Mouse (Mus musculus) heart, embryonic 15.5 days (tissue): ENCODE results near the gene Elmsan1. TPM values are rescaled to one million over a fixed set of nuclear protein-coding genes. Genes with fewer than 3 reads are reported as not detected.

Source experiments
- ATAC-seq: fragments of 200-750 bp; cut with Nextera tagmentation; replicated peaks from 2 replicates; pipeline ENCODE4 v1.8.0; 2017; ENCODE audit warnings: low read depth, moderate TSS enrichment; ENCODE audit not compliant: insufficient number of reproducible peaks, insufficient read depth, low FRiP score
- H3K27ac ChIP-seq: fragments of 300-500 bp; sonication (generic); 2 replicates; pipeline ENCODE4 v1.5.1; 2015; ENCODE audit warnings: mild to moderate bottlenecking, inconsistent platforms
- H3K27me3 ChIP-seq: fragments of 300-500 bp; sonication (generic); 2 replicates; pipeline ENCODE4 v1.6.1; 2015; ENCODE audit warnings: inconsistent platforms
- H3K36me3 ChIP-seq: fragments of 300-500 bp; sonication (generic); 2 replicates; pipeline ENCODE4 v1.6.1; 2015; ENCODE audit warnings: mild to moderate bottlenecking, inconsistent platforms
- H3K4me1 ChIP-seq: fragments of 300-500 bp; sonication (generic); replicated peaks from 2 replicates; pipeline ENCODE4 v1.6.1; 2015; ENCODE audit warnings: inconsistent platforms
- H3K4me2 ChIP-seq: fragments of 300-500 bp; sonication (generic); 2 replicates; pipeline ENCODE4 v1.6.1; 2015; ENCODE audit warnings: inconsistent platforms, mild to moderate bottlenecking, moderate library complexity
- H3K4me3 ChIP-seq: fragments of 300-500 bp; sonication (generic); 2 replicates; pipeline ENCODE4 v1.5.1; 2015; ENCODE audit warnings: mild to moderate bottlenecking, inconsistent platforms
- H3K9ac ChIP-seq: fragments of 300-500 bp; sonication (generic); 2 replicates; pipeline ENCODE4 v1.6.1; 2015; ENCODE audit warnings: mild to moderate bottlenecking, inconsistent platforms
- H3K9me3 ChIP-seq: fragments of 300-500 bp; sonication (generic); replicated peaks from 2 replicates; pipeline ENCODE4 v1.6.1; 2016; ENCODE audit warnings: inconsistent platforms
- WGBS: fragments of 180-500 bp; shearing (Covaris S2); methylation state at CpG from one replicate; pipeline ENCODE4 v1.1.7; 2015; ENCODE audit warnings: mixed read lengths; 5-methylcytosine and 5-hydroxymethylcytosine counted together
- polyA plus RNA-seq: library from polyadenylated mRNA; unstranded; fragments of >200 nt; fragmentation: Nextera tagmentation; extraction: Ambion mirVana; gene quantifications from 2 replicates; pipeline ENCODE4 v1.2.1, GENCODE M21; 2015

Gene Elmsan1
- polyA plus RNA-seq, 1 experiment from 2014 or later = 6.0 TPM

- Histone ChIP-seq H3K4me2 (no peak overlapping the region), H3K27me3 (no peaks in the 10 kb centered on the region), H3K27ac (no peak overlapping the region), H3K36me3 (no peaks in the 10 kb centered on the region), H3K9ac (no peak overlapping the region), H3K4me1 (no peaks in the 10 kb centered on the region), H3K9me3 (no peaks in the 10 kb centered on the region), H3K4me3 (no peak overlapping the region)
- WGBS = 73% methylated on average over 8 of the region's 8 CpGs
- ATAC-seq = no peak
These were observed 14.9 kb upstream of the Elmsan1 start for GRCm38 (mm10) chr12:84233488-84234100.

- Histone ChIP-seq H3K4me1 (peaks cover 4% of the 10 kb centered on the region; the same call in 1 of the 2 replicates), H3K4me3 (no peak overlapping the region), H3K36me3 (no peaks in the 10 kb centered on the region), H3K27me3 (no peaks in the 10 kb centered on the region), H3K9ac (no peak overlapping the region), H3K9me3 (no peaks in the 10 kb centered on the region), H3K27ac (no peak overlapping the region), H3K4me2 (no peak overlapping the region)
- WGBS = 70% methylated on average over 9 of the region's 9 CpGs
- no peak for ATAC-seq
These were observed 7.6 kb upstream of the Elmsan1 start for GRCm38 (mm10) chr12:84226117-84226840.

- Histone ChIP-seq H3K27ac (no peak overlapping the region), H3K9ac (no peak overlapping the region), H3K4me1 (peaks cover 16% of the 10 kb centered on the region), H3K9me3 (no peaks in the 10 kb centered on the region), H3K27me3 (no peaks in the 10 kb centered on the region), H3K36me3 (no peaks in the 10 kb centered on the region), H3K4me2 (peak overlapping the region; percentile 59), H3K4me3 (peak overlapping the region; percentile 44)
- 3% methylated on average over 17 of the region's 17 CpGs for WGBS
- ATAC-seq = no peak; the same call in 1 of the 2 replicates
These were observed 3.8 kb upstream of the Elmsan1 start for GRCm38 (mm10) chr12:84222405-84222961.

GRCm38 (mm10) chr12:84220951-84221891 is 2.5 kb upstream of the Elmsan1 start:
- WGBS = 84% methylated on average over 14 of the region's 14 CpGs
- H3K27ac ChIP-seq = no peak overlapping the region
- no peak overlapping the region for H3K4me2 ChIP-seq
- no peaks in the 10 kb centered on the region for H3K36me3 ChIP-seq
- H3K4me1 ChIP-seq = peaks cover 29% of the 10 kb centered on the region
- no peak for ATAC-seq
- H3K9me3 ChIP-seq = no peaks in the 10 kb centered on the region
- H3K27me3 ChIP-seq = no peaks in the 10 kb centered on the region
- H3K9ac ChIP-seq = no peak overlapping the region
- no peak overlapping the region for H3K4me3 ChIP-seq

- peaks cover 36% of the 10 kb centered on the region for H3K4me1 ChIP-seq
- no peak overlapping the region for H3K4me2 ChIP-seq
- no peak for ATAC-seq
- H3K27ac ChIP-seq = no peak overlapping the region
- no peaks in the 10 kb centered on the region for H3K27me3 ChIP-seq
- H3K9ac ChIP-seq = no peak overlapping the region
- no peaks in the 10 kb centered on the region for H3K36me3 ChIP-seq
- H3K9me3 ChIP-seq = no peaks in the 10 kb centered on the region
- no peak overlapping the region for H3K4me3 ChIP-seq
- WGBS = 74% methylated on average over 4 of the region's 4 CpGs
These were observed 1.8 kb upstream of the Elmsan1 start for GRCm38 (mm10) chr12:84220515-84220914.

- peak overlapping the region; percentile 75 for H3K4me3 ChIP-seq
- no peaks in the 10 kb centered on the region for H3K9me3 ChIP-seq
- no peaks in the 10 kb centered on the region for H3K27me3 ChIP-seq
- peaks cover 49% of the 10 kb centered on the region for H3K4me1 ChIP-seq
- H3K9ac ChIP-seq = peak overlapping the region; percentile 85
- 7% methylated on average over 14 of the region's 14 CpGs for WGBS
- no peak for ATAC-seq
- H3K4me2 ChIP-seq = peak overlapping the region; percentile 72
- no peaks in the 10 kb centered on the region for H3K36me3 ChIP-seq
- peak overlapping the region; percentile 91 for H3K27ac ChIP-seq
These were observed 460 bp upstream of the Elmsan1 start for GRCm38 (mm10) chr12:84219121-84219561.

GRCm38 (mm10) chr12:84217508-84218131 is 1.1 kb downstream of the Elmsan1 start:
- 7% methylated on average over 21 of the region's 21 CpGs for whole genome bisulfite sequencing
- ATAC-seq = no peak

GRCm38 (mm10) chr12:84217111-84217507 is 1.6 kb downstream of the Elmsan1 start:
- WGBS = 41% methylated on average over 4 of the region's 4 CpGs
- peaks cover 60% of the 10 kb centered on the region for H3K4me1 ChIP-seq
- no peaks in the 10 kb centered on the region for H3K9me3 ChIP-seq

More at GRCm38 (mm10) chr12:84217508-84218131, 1.1 kb downstream of the Elmsan1 start:
- peaks cover 59% of the 10 kb centered on the region for H3K4me1 ChIP-seq
- no peaks in the 10 kb centered on the region for H3K9me3 ChIP-seq
- peak overlapping the region; percentile 72 for H3K4me2 ChIP-seq
- peak overlapping the region; percentile 85 for H3K9ac ChIP-seq
- no peaks in the 10 kb centered on the region for H3K27me3 ChIP-seq
- peak overlapping the region; percentile 75 for H3K4me3 ChIP-seq
- no peaks in the 10 kb centered on the region for H3K36me3 ChIP-seq
- H3K27ac ChIP-seq = peak overlapping the region; percentile 91

GRCm38 (mm10) chr12:84215758-84216440 is 2.8 kb downstream of the Elmsan1 start:
- Histone ChIP-seq H3K9ac (no peak overlapping the region), H3K27ac (0 out of 2 replicates have a peak overlapping the region, but pooled peaks have one; percentile 39), H3K36me3 (no peaks in the 10 kb centered on the region), H3K9me3 (no peaks in the 10 kb centered on the region), H3K4me2 (no peak overlapping the region), H3K4me1 (peaks cover 70% of the 10 kb centered on the region), H3K27me3 (no peaks in the 10 kb centered on the region), H3K4me3 (no peak overlapping the region)
- no peak for ATAC-seq
- 60% methylated on average over 11 of the region's 11 CpGs for WGBS

More at GRCm38 (mm10) chr12:84217111-84217507, 1.6 kb downstream of the Elmsan1 start:
- no peak for ATAC-seq
- Histone ChIP-seq H3K27me3 (no peaks in the 10 kb centered on the region), H3K36me3 (no peaks in the 10 kb centered on the region), H3K4me2 (peak overlapping the region; percentile 72), H3K9ac (peak overlapping the region; percentile 85; the same call in 1 of the 2 replicates), H3K27ac (peak overlapping the region; percentile 91), H3K4me3 (peak overlapping the region; percentile 75)
